Mouse (Mus musculus) liver, embryonic 16.5 days (tissue): Measurements from ENCODE around the gene Sox6. TPM values are rescaled to one million over a fixed set of nuclear protein-coding genes. Genes with fewer than 3 reads are reported as not detected.

Source experiments
- ATAC-seq: fragments of 200-750 bp; cut with Nextera tagmentation; 2 replicates; pipeline ENCODE4 v1.8.0; 2017; ENCODE audit warnings: low read depth, mild to moderate bottlenecking, moderate number of reproducible peaks, moderate library complexity
- H3K27ac ChIP-seq: fragments of 300-500 bp; sonication (generic); 2 replicates; pipeline ENCODE4 v1.5.1; 2014; ENCODE audit warnings: mild to moderate bottlenecking, low read length
- H3K27me3 ChIP-seq: fragments of 300-500 bp; sonication (generic); 2 replicates; pipeline ENCODE4 v1.6.1; 2014; ENCODE audit warnings: low read depth, low read length, mixed read lengths; ENCODE audit not compliant: control insufficient read depth, insufficient read depth
- H3K36me3 ChIP-seq: fragments of 300-500 bp; sonication (generic); 2 replicates; pipeline ENCODE4 v1.6.1; 2014; ENCODE audit warnings: mild to moderate bottlenecking; ENCODE audit not compliant: control insufficient read depth, insufficient read depth
- H3K4me1 ChIP-seq: fragments of 300-500 bp; sonication (generic); 2 replicates; pipeline ENCODE4 v1.6.1; 2014; ENCODE audit warnings: low read depth, low read length, mixed read lengths; ENCODE audit not compliant: control insufficient read depth
- H3K4me2 ChIP-seq: fragments of 300-500 bp; sonication (generic); 2 replicates; pipeline ENCODE4 v1.6.1; 2014; ENCODE audit warnings: low read depth, low read length, mixed read lengths
- H3K4me3 ChIP-seq: fragments of 300-500 bp; sonication (generic); 2 replicates; pipeline ENCODE4 v1.5.1; 2014; ENCODE audit warnings: low read depth, mild to moderate bottlenecking, low read length
- H3K9ac ChIP-seq: fragments of 300-500 bp; sonication (generic); 2 replicates; pipeline ENCODE4 v1.6.1; 2014; ENCODE audit warnings: low read depth, low read length
- H3K9me3 ChIP-seq: fragments of 300-500 bp; sonication (generic); replicated peaks from 2 replicates; pipeline ENCODE4 v1.6.1; 2016; ENCODE audit warnings: low read length; ENCODE audit not compliant: control insufficient read depth
- WGBS: fragments of 180-500 bp; shearing (Covaris S2); extraction: QIAGEN DNeasy Blood & Tissue Kit; methylation state at CpG from one replicate; pipeline ENCODE4 v1.1.7; 2014; ENCODE audit not compliant: insufficient replicate concordance; 5-methylcytosine and 5-hydroxymethylcytosine counted together
- polyA plus RNA-seq: library from polyadenylated mRNA; unstranded; fragments of >200 nt; fragmentation: Nextera tagmentation; extraction: Ambion mirVana; gene quantifications from 2 replicates; pipeline ENCODE4 v1.2.1, GENCODE M21; 2015

Gene Sox6
- polyA plus RNA-seq, 1 experiment from 2014 or later: 84.8 TPM

GRCm38 (mm10) chr7:116002726-116003125, 35.9 kb downstream of the Sox6 start:
- Histone ChIP-seq H3K36me3 (no peaks in the 10 kb centered on the region), H3K27me3 (no peaks in the 10 kb centered on the region; the same call in 1 of the 2 replicates), H3K9ac (no peak overlapping the region), H3K9me3 (no peaks in the 10 kb centered on the region), H3K4me1 (no peaks in the 10 kb centered on the region), H3K4me3 (no peak overlapping the region), H3K4me2 (no peak overlapping the region), H3K27ac (no peak overlapping the region)
- WGBS: 79% methylated on average over 4 of the region's 4 CpGs
- ATAC-seq: no peak

DNA sequence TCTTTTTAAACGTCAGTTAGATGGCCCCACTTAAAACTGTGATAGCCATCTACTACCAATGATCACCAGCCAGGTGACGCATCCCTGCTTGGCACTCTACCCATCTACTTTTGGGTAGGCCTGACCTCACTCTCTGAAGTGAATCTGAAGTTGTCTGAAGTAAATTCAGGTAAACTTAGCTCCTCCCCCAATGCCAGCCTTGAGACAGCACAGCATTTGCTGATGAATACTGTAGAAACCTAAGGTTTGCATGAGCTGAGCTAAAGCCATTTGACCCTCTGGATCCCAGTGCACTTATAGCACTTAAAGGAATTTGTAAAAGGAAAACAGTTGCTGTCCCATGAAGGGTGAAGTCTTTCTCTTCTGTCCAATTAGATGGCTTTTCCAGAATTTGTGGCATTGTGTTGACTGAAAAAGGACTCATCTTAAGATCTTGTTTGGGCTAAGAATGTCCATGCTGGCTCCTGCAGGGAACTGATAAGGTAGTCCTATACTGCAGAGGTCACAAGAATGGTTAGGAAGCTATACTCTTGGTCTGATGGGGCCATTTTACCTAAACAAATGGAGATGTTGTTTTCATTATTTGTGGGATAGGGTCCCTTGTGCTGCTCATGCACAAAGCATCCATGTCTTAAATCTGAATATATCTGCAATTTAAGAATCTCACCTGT, 50.4 kb downstream of the Sox6 start:
- H3K27ac ChIP-seq: no peak overlapping the region
- no peaks in the 10 kb centered on the region for H3K36me3 ChIP-seq
- no peaks in the 10 kb centered on the region for H3K9me3 ChIP-seq
- H3K9ac ChIP-seq: no peak overlapping the region
- no peaks in the 10 kb centered on the region for H3K27me3 ChIP-seq
- peaks cover 12% of the 10 kb centered on the region for H3K4me1 ChIP-seq
- 69% methylated on average over 2 of the region's 2 CpGs for WGBS
- H3K4me3 ChIP-seq: no peak overlapping the region
- H3K4me2 ChIP-seq: no peak overlapping the region
- peak; percentile 77 for ATAC-seq

GRCm38 (mm10) chr7:115985716-115986115, 52.9 kb downstream of the Sox6 start:
- H3K4me2 ChIP-seq: no peak overlapping the region
- H3K9me3 ChIP-seq: no peaks in the 10 kb centered on the region
- peaks cover 15% of the 10 kb centered on the region for H3K4me1 ChIP-seq
- no peaks in the 10 kb centered on the region for H3K27me3 ChIP-seq
- no peaks in the 10 kb centered on the region for H3K36me3 ChIP-seq
- H3K4me3 ChIP-seq: no peak overlapping the region
- 74% methylated on average over 6 of the region's 6 CpGs for WGBS
- H3K27ac ChIP-seq: no peak overlapping the region
- ATAC-seq: no peak
- H3K9ac ChIP-seq: no peak overlapping the region

- Histone ChIP-seq H3K36me3 (no peaks in the 10 kb centered on the region), H3K4me2 (no peak overlapping the region), H3K27me3 (no peaks in the 10 kb centered on the region), H3K9me3 (no peaks in the 10 kb centered on the region), H3K9ac (no peak overlapping the region), H3K4me3 (no peak overlapping the region), H3K4me1 (peaks cover 20% of the 10 kb centered on the region), H3K27ac (no peak overlapping the region)
- WGBS: 83% methylated on average over 3 of the region's 3 CpGs
- no peak for ATAC-seq
Measured at GRCm38 (mm10) chr7:115984076-115984475, 54.5 kb downstream of the Sox6 start.

DNA sequence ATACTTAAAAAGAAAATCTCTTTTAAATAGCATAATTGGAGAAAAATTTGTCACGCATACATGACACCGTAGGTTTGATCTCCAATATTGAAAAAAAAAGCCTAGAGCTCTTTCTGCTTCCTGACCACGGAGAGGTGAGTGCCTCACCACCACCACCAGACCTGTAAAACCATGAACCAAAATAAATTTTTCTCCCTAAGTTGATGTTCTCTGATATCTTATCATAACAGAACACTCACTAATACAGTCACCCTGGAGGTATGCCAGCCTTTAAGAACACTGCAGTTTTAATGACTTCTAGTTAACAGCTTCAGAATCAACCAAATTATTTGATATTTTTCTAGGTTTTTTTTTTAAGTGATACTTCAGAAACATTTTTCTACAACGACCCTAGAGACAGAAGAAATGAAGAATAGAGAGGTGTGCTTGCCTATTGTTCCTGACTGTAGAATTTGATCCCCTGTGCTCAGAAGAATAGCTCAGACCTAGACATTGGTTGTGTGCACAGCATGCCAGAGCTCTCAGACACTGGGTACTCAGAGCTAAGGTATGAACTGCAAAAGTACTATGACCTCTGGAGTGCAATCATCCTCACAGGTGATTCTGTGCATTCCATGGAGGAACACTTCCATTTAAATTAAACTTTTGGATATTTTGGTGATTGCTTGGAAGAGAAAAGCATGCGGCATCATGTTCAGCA, 58.6 kb downstream of the Sox6 start:
- WGBS: 44% methylated on average over 5 of the region's 5 CpGs
- ATAC-seq: peak; percentile 96
- no peaks in the 10 kb centered on the region for H3K36me3 ChIP-seq
- no peaks in the 10 kb centered on the region for H3K27me3 ChIP-seq
- H3K4me3 ChIP-seq: no peak overlapping the region
- no peaks in the 10 kb centered on the region for H3K9me3 ChIP-seq
- H3K27ac ChIP-seq: peak overlapping the region; percentile 6; the same call in 1 of the 2 replicates
- peaks cover 10% of the 10 kb centered on the region for H3K4me1 ChIP-seq
- peak overlapping the region; percentile 13 for H3K4me2 ChIP-seq
- H3K9ac ChIP-seq: 0 out of 2 replicates have a peak overlapping the region, but pooled peaks have one; percentile 27

GRCm38 (mm10) chr7:115974518-115974917, 64.1 kb downstream of the Sox6 start:
- no peak overlapping the region for H3K9ac ChIP-seq
- H3K4me3 ChIP-seq: no peak overlapping the region
- H3K27ac ChIP-seq: no peak overlapping the region
- 35% methylated on average over 2 of the region's 2 CpGs for WGBS
- H3K4me2 ChIP-seq: no peak overlapping the region
- no peaks in the 10 kb centered on the region for H3K36me3 ChIP-seq
- ATAC-seq: peak; percentile 64
- no peaks in the 10 kb centered on the region for H3K9me3 ChIP-seq
- peaks cover 6% of the 10 kb centered on the region for H3K4me1 ChIP-seq
- no peaks in the 10 kb centered on the region for H3K27me3 ChIP-seq

GRCm38 (mm10) chr7:115967186-115967585, 71.4 kb downstream of the Sox6 start:
- H3K27ac ChIP-seq: no peak overlapping the region
- H3K36me3 ChIP-seq: no peaks in the 10 kb centered on the region
- H3K4me3 ChIP-seq: no peak overlapping the region
- no peaks in the 10 kb centered on the region for H3K4me1 ChIP-seq
- WGBS: 55% methylated on average over 4 of the region's 4 CpGs
- H3K4me2 ChIP-seq: no peak overlapping the region
- no peaks in the 10 kb centered on the region for H3K9me3 ChIP-seq
- no peak for ATAC-seq
- no peaks in the 10 kb centered on the region for H3K27me3 ChIP-seq
- no peak overlapping the region for H3K9ac ChIP-seq

DNA sequence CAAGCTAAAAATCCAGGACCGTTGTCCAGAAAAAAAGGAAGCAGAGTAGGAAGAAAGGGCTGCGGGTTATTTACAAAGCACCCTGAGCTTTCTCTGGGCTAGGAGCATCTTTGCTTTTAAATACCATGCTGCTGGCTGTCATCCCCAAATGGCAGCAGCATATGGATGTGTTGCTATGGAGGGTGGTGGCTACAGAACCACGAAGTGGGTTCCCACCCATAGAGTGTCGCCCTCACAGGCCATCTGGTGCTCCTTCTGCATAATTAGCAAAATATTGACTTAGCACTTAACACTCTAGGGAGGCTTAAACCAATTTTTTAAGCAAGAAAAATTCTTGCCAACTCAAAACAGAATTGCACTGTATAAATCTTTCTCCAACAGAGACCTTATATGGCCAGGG, 72.4 kb downstream of the Sox6 start:
- H3K9me3 ChIP-seq: no peaks in the 10 kb centered on the region
- no peaks in the 10 kb centered on the region for H3K4me1 ChIP-seq
- H3K36me3 ChIP-seq: no peaks in the 10 kb centered on the region
- ATAC-seq: no peak
- no peak overlapping the region for H3K27ac ChIP-seq
- H3K27me3 ChIP-seq: no peaks in the 10 kb centered on the region
- H3K4me3 ChIP-seq: no peak overlapping the region
- H3K9ac ChIP-seq: no peak overlapping the region
- 43% methylated on average over 4 of the region's 4 CpGs for WGBS
- H3K4me2 ChIP-seq: no peak overlapping the region

DNA sequence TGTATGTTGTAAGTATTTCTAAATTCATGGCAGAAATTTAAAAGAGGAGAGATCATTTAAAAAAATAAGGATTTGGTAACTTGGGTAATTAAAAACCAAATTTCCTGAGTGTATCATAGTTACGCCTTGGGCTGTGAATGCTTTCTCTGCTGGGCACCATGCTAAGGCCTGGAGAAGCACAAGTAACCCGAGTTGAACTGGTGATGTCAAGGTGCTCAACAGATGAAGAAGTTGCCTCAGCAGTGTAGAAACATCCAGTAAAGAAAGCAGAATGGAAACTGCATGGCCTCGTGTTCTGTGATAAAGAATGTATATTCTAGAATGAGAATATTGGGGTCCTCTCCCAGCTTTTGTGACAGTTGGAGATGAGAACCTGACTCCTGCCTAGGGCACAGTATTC, 85.5 kb downstream of the Sox6 start:
- H3K9ac ChIP-seq: no peak overlapping the region
- no peaks in the 10 kb centered on the region for H3K9me3 ChIP-seq
- H3K27ac ChIP-seq: peak overlapping the region; percentile 88
- ATAC-seq: no peak
- no peak overlapping the region for H3K4me3 ChIP-seq
- no peaks in the 10 kb centered on the region for H3K36me3 ChIP-seq
- no peak overlapping the region for H3K4me2 ChIP-seq
- peaks cover 25% of the 10 kb centered on the region for H3K4me1 ChIP-seq
- 67% methylated on average over 3 of the region's 3 CpGs for WGBS
- H3K27me3 ChIP-seq: no peaks in the 10 kb centered on the region
